Mouse (Mus musculus) MEL (cell line): ENCODE measurements around the gene Npr1.

Experiments used
- CTCF ChIP-seq, 3 experiments: IDR thresholded peaks in 2 of 3; conservative IDR thresholded peaks in 1 of 3; 2 replicates each; pipeline ENCODE4 v1.5.1; 2011 to 2012; ENCODE audit warnings: low read length in 3 of 3, low read depth in 2 of 3, mild to moderate bottlenecking in 2 of 3, improper control_type of control experiment in 1 of 3, inconsistent platforms in 1 of 3, mixed read lengths in 1 of 3, moderate library complexity in 1 of 3; ENCODE audit not compliant: control insufficient read depth in 1 of 3, insufficient read depth in 1 of 3, poor library complexity in 1 of 3, severe bottlenecking in 1 of 3
- EP300 ChIP-seq, 2 experiments: IDR thresholded peaks; 2 replicates each; pipeline ENCODE4 v1.6.1; 2011; ENCODE audit warnings: improper control_type of control experiment in 2 of 2, low read length in 2 of 2, low read depth in 1 of 2, mild to moderate bottlenecking in 1 of 2
- GATA1 ChIP-seq: IDR thresholded peaks from 2 replicates; pipeline ENCODE4 v1.6.1; 2011; ENCODE audit warnings: low read depth, low read length, improper control_type of control experiment
- POLR2A ChIP-seq, 2 experiments: IDR thresholded peaks; 2 replicates each; pipeline ENCODE4 v1.6.1; 2011 to 2012; ENCODE audit warnings: low read length in 2 of 2, mild to moderate bottlenecking in 2 of 2, control low read depth in 1 of 2, improper control_type of control experiment in 1 of 2, low read depth in 1 of 2, moderate library complexity in 1 of 2; ENCODE audit not compliant: control insufficient read depth in 1 of 2, insufficient read depth in 1 of 2, poor library complexity in 1 of 2
- SIN3A ChIP-seq: IDR thresholded peaks from 2 replicates; pipeline ENCODE4 v1.6.1; 2012; ENCODE audit warnings: low read length, improper control_type of control experiment, inconsistent platforms
- USF1 ChIP-seq: IDR thresholded peaks from 2 replicates; pipeline ENCODE4 v1.6.1; 2014; ENCODE audit warnings: low read depth, mild to moderate bottlenecking, inconsistent platforms, low read length, improper control_type of control experiment, moderate library complexity

- TF ChIP-seq CTCF (IDR thresholded peaks at IDR 0.05 in 2 of 3, conservative IDR thresholded peaks at IDR 0.05 in 1 of 3; ENCODE audit: control insufficient read depth in 1 of 3, insufficient read depth in 1 of 3, low read depth in 2 of 3, low read length in 3 of 3, poor library complexity in 1 of 3, severe bottlenecking in 1 of 3): no peak
- no peak for TF ChIP-seq SIN3A
- no peak for TF ChIP-seq EP300 (IDR thresholded peaks at IDR 0.05; ENCODE audit: low read depth in 1 of 2, low read length in 2 of 2)
- TF ChIP-seq GATA1: no peak
- TF ChIP-seq POLR2A (IDR thresholded peaks at IDR 0.05; ENCODE audit: control insufficient read depth in 1 of 2, insufficient read depth in 1 of 2, low read depth in 1 of 2, low read length in 2 of 2, poor library complexity in 1 of 2): no peak
- no peak for TF ChIP-seq USF1
Measured at GRCm38 (mm10) chr3:90440756-90441155, 24.9 kb downstream of the Npr1 start.
